Mouse (Mus musculus): ENCODE results near the gene Hmga1b. TPM values are rescaled to one million over a fixed set of nuclear protein-coding genes. Genes with fewer than 3 reads are reported as not detected.
"Not testable (repeated sequence)": the region's sequence is repeated elsewhere in the genome, so short reads cannot be mapped to it uniquely, and the experiment has no call there.

The Hmga1b gene
- polyA plus RNA-seq, 1 experiment from 2014 or later = 11.2 TPM

GRCm38 (mm10) chr11:120768206-120768605 lies 5.6 kb downstream of the Hmga1b start:
- DNase-seq (ENCODE audit: low spot score) = no peak
- Histone ChIP-seq H3K27ac (replicated peaks; ENCODE audit: low read depth, low read length) (no peak overlapping the region), H3K4me2 (ENCODE audit: low read depth, severe bottlenecking) (no peak overlapping the region), H3K27me3 (ENCODE audit: control insufficient read depth, insufficient read depth, low read length) (no peaks in the 10 kb centered on the region), H3K36me3 (ENCODE audit: control insufficient read depth, insufficient read depth, low read length) (no peaks in the 10 kb centered on the region), H3K4me1 (ENCODE audit: control insufficient read depth, insufficient read depth, low read length) (no peaks in the 10 kb centered on the region), H3K4me3 (ENCODE audit: low read depth, low read length) (no peak overlapping the region), H3K9me3 (ENCODE audit: control insufficient read depth, low read length) (no peaks in the 10 kb centered on the region), H3K9ac (ENCODE audit: low read length) (no peak overlapping the region)
- 69% methylated on average over 1 of the region's 1 CpGs for WGBS
- no peak for ATAC-seq (ENCODE audit: insufficient number of reproducible peaks, low FRiP score, low TSS enrichment, low read depth)

GRCm38 (mm10) chr11:120772749-120773148 lies 10.2 kb downstream of the Hmga1b start:
- Histone ChIP-seq H3K9ac (ENCODE audit: low read length) (no peak overlapping the region), H3K4me2 (ENCODE audit: low read depth, severe bottlenecking) (no peak overlapping the region), H3K27ac (replicated peaks; ENCODE audit: low read depth, low read length) (no peak overlapping the region), H3K27me3 (ENCODE audit: control insufficient read depth, insufficient read depth, low read length) (no peaks in the 10 kb centered on the region), H3K4me1 (ENCODE audit: control insufficient read depth, insufficient read depth, low read length) (0 out of 2 replicates have a peak, but pooled peaks cover 2% of the 10 kb centered on the region), H3K4me3 (ENCODE audit: low read depth, low read length) (no peak overlapping the region), H3K36me3 (ENCODE audit: control insufficient read depth, insufficient read depth, low read length) (no peaks in the 10 kb centered on the region), H3K9me3 (ENCODE audit: control insufficient read depth, low read length) (no peaks in the 10 kb centered on the region)
- ATAC-seq (ENCODE audit: insufficient number of reproducible peaks, low FRiP score, low TSS enrichment, low read depth) (no peak), DNase-seq (ENCODE audit: low spot score) (no peak)
- 74% methylated on average over 3 of the region's 3 CpGs for WGBS

GRCm38 (mm10) chr11:120773463-120774190 lies 11.0 kb downstream of the Hmga1b start:
- no peak for DNase-seq (ENCODE audit: low spot score)
- no peaks in the 10 kb centered on the region for H3K36me3 ChIP-seq (ENCODE audit: control insufficient read depth, insufficient read depth, low read length)
- H3K4me1 ChIP-seq (ENCODE audit: control insufficient read depth, insufficient read depth, low read length) = 0 out of 2 replicates have a peak, but pooled peaks cover 2% of the 10 kb centered on the region
- H3K4me2 ChIP-seq (ENCODE audit: low read depth, severe bottlenecking) = no peak overlapping the region
- H3K27me3 ChIP-seq (ENCODE audit: control insufficient read depth, insufficient read depth, low read length) = no peaks in the 10 kb centered on the region
- H3K4me3 ChIP-seq (ENCODE audit: low read depth, low read length) = no peak overlapping the region
- 86% methylated on average over 7 of the region's 7 CpGs for whole genome bisulfite sequencing
- H3K27ac ChIP-seq (replicated peaks; ENCODE audit: low read depth, low read length) = no peak overlapping the region
- H3K9ac ChIP-seq (ENCODE audit: low read length) = no peak overlapping the region
- H3K9me3 ChIP-seq (ENCODE audit: control insufficient read depth, low read length) = no peaks in the 10 kb centered on the region
- ATAC-seq (ENCODE audit: insufficient number of reproducible peaks, low FRiP score, low TSS enrichment, low read depth) = no peak

GRCm38 (mm10) chr11:120775774-120776469 lies 13.3 kb downstream of the Hmga1b start:
- no peaks in the 10 kb centered on the region for H3K9me3 ChIP-seq (ENCODE audit: control insufficient read depth, low read length)
- 0 out of 2 replicates have a peak, but pooled peaks cover 2% of the 10 kb centered on the region for H3K4me1 ChIP-seq (ENCODE audit: control insufficient read depth, insufficient read depth, low read length)
- no peak overlapping the region for H3K4me2 ChIP-seq (ENCODE audit: low read depth, severe bottlenecking)
- peak; percentile 97 for DNase-seq (ENCODE audit: low spot score)
- no peaks in the 10 kb centered on the region for H3K36me3 ChIP-seq (ENCODE audit: control insufficient read depth, insufficient read depth, low read length)
- 30% methylated on average over 15 of the region's 15 CpGs for WGBS
- no peak overlapping the region for H3K27ac ChIP-seq (replicated peaks; ENCODE audit: low read depth, low read length)
- H3K4me3 ChIP-seq (ENCODE audit: low read depth, low read length) = no peak overlapping the region
- H3K27me3 ChIP-seq (ENCODE audit: control insufficient read depth, insufficient read depth, low read length) = no peaks in the 10 kb centered on the region
- peak; percentile 74; the same call in 1 of the 2 replicates for ATAC-seq (ENCODE audit: insufficient number of reproducible peaks, low FRiP score, low TSS enrichment, low read depth)
- H3K9ac ChIP-seq (ENCODE audit: low read length) = no peak overlapping the region

GRCm38 (mm10) chr11:120777123-120777522 lies 14.5 kb downstream of the Hmga1b start:
- 0 out of 2 replicates have a peak, but pooled peaks cover 2% of the 10 kb centered on the region for H3K4me1 ChIP-seq (ENCODE audit: control insufficient read depth, insufficient read depth, low read length)
- H3K9me3 ChIP-seq (ENCODE audit: control insufficient read depth, low read length) = no peaks in the 10 kb centered on the region
- no peaks in the 10 kb centered on the region for H3K36me3 ChIP-seq (ENCODE audit: control insufficient read depth, insufficient read depth, low read length)
- H3K27me3 ChIP-seq (ENCODE audit: control insufficient read depth, insufficient read depth, low read length) = no peaks in the 10 kb centered on the region
- WGBS = 39% methylated on average over 6 of the region's 6 CpGs
- H3K4me3 ChIP-seq (ENCODE audit: low read depth, low read length) = no peak overlapping the region
- no peak overlapping the region for H3K27ac ChIP-seq (replicated peaks; ENCODE audit: low read depth, low read length)
- no peak overlapping the region for H3K4me2 ChIP-seq (ENCODE audit: low read depth, severe bottlenecking)
- no peak for ATAC-seq (ENCODE audit: insufficient number of reproducible peaks, low FRiP score, low TSS enrichment, low read depth)
- H3K9ac ChIP-seq (ENCODE audit: low read length) = peak overlapping the region; percentile 17; the same call in 1 of the 2 replicates
- DNase-seq (ENCODE audit: low spot score) = no peak

- H3K4me1 ChIP-seq (ENCODE audit: control insufficient read depth, insufficient read depth, low read length) = peaks cover 9% of the 10 kb centered on the region
- H3K27me3 ChIP-seq (ENCODE audit: control insufficient read depth, insufficient read depth, low read length) = no peaks in the 10 kb centered on the region
- H3K4me2 ChIP-seq (ENCODE audit: low read depth, severe bottlenecking) = no peak overlapping the region
- WGBS = 81% methylated on average over 1 of the region's 1 CpGs
- no peak overlapping the region for H3K4me3 ChIP-seq (ENCODE audit: low read depth, low read length)
- no peaks in the 10 kb centered on the region for H3K9me3 ChIP-seq (ENCODE audit: control insufficient read depth, low read length)
- no peaks in the 10 kb centered on the region; the same call in 1 of the 2 replicates for H3K36me3 ChIP-seq (ENCODE audit: control insufficient read depth, insufficient read depth, low read length)
- H3K9ac ChIP-seq (ENCODE audit: low read length) = no peak overlapping the region
- ATAC-seq (ENCODE audit: insufficient number of reproducible peaks, low FRiP score, low TSS enrichment, low read depth) (no peak), DNase-seq (ENCODE audit: low spot score) (no peak)
- H3K27ac ChIP-seq (replicated peaks; ENCODE audit: low read depth, low read length) = no peak overlapping the region
These were observed 17.3 kb downstream of the Hmga1b start for GRCm38 (mm10) chr11:120779876-120780275.

- WGBS = 96% methylated on average over 6 of the region's 6 CpGs
- not testable (repeated sequence) for H3K9me3 ChIP-seq (ENCODE audit: control insufficient read depth, low read length); H3K27me3 ChIP-seq (ENCODE audit: control insufficient read depth, insufficient read depth, low read length); DNase-seq (ENCODE audit: low spot score); H3K27ac ChIP-seq (replicated peaks; ENCODE audit: low read depth, low read length); H3K9ac ChIP-seq (ENCODE audit: low read length); H3K36me3 ChIP-seq (ENCODE audit: control insufficient read depth, insufficient read depth, low read length); H3K4me3 ChIP-seq (ENCODE audit: low read depth, low read length); H3K4me2 ChIP-seq (ENCODE audit: low read depth, severe bottlenecking); ATAC-seq (ENCODE audit: insufficient number of reproducible peaks, low FRiP score, low TSS enrichment, low read depth)
- peaks cover 13% of the 10 kb centered on the region for H3K4me1 ChIP-seq (ENCODE audit: control insufficient read depth, insufficient read depth, low read length)
These were observed 18.8 kb downstream of the Hmga1b start for GRCm38 (mm10) chr11:120781361-120781760.

- no peaks in the 10 kb centered on the region for H3K9me3 ChIP-seq (ENCODE audit: control insufficient read depth, low read length)
- peaks cover 12% of the 10 kb centered on the region for H3K4me1 ChIP-seq (ENCODE audit: control insufficient read depth, insufficient read depth, low read length)
- H3K27ac ChIP-seq (replicated peaks; ENCODE audit: low read depth, low read length) = no peak overlapping the region
- 3% methylated on average over 35 of the region's 42 CpGs for WGBS
- peak overlapping the region; percentile 90 for H3K9ac ChIP-seq (ENCODE audit: low read length)
- H3K4me2 ChIP-seq (ENCODE audit: low read depth, severe bottlenecking) = peak overlapping the region; percentile 96
- H3K27me3 ChIP-seq (ENCODE audit: control insufficient read depth, insufficient read depth, low read length) = no peaks in the 10 kb centered on the region
- peak; percentile 29 for DNase-seq (ENCODE audit: low spot score)
- peaks cover 7% of the 10 kb centered on the region for H3K36me3 ChIP-seq (ENCODE audit: control insufficient read depth, insufficient read depth, low read length)
- H3K4me3 ChIP-seq (ENCODE audit: low read depth, low read length) = peak overlapping the region; percentile 96
- no peak for ATAC-seq (ENCODE audit: insufficient number of reproducible peaks, low FRiP score, low TSS enrichment, low read depth)
These were observed 21.0 kb downstream of the Hmga1b start for GRCm38 (mm10) chr11:120783426-120784063.

Data from limb, embryonic 11.5 days (tissue).